Mouse (Mus musculus) lung, embryonic 14.5 days (tissue): ENCODE measurements around the gene Slc44a2. TPM values are rescaled to one million over a fixed set of nuclear protein-coding genes. Genes with fewer than 3 reads are reported as not detected.

Experiments
- ATAC-seq: fragments of 200-750 bp; cut with Nextera tagmentation; 2 replicates; pipeline ENCODE4 v1.8.0; 2017; ENCODE audit warnings: mild to moderate bottlenecking, moderate TSS enrichment, moderate library complexity; ENCODE audit not compliant: insufficient read depth
- DNase-seq: peaks from one replicate; pipeline ENCODE4 v3.0.0-alpha.2; 2015
- H3K27ac ChIP-seq: fragments of 300-500 bp; sonication (generic); 2 replicates; pipeline ENCODE4 v1.5.1; 2014; ENCODE audit warnings: low read depth, mild to moderate bottlenecking, moderate library complexity
- H3K27me3 ChIP-seq: fragments of 300-500 bp; sonication (generic); 2 replicates; pipeline ENCODE4 v1.6.1; 2014; ENCODE audit warnings: low read length, control low read depth; ENCODE audit not compliant: insufficient read depth
- H3K36me3 ChIP-seq: fragments of 300-500 bp; sonication (generic); 2 replicates; pipeline ENCODE4 v1.6.1; 2014; ENCODE audit warnings: control low read depth; ENCODE audit not compliant: insufficient read depth
- H3K4me1 ChIP-seq: fragments of 300-500 bp; sonication (generic); 2 replicates; pipeline ENCODE4 v1.6.1; 2014; ENCODE audit warnings: antibody characterized with exemption, control low read depth; ENCODE audit not compliant: insufficient read depth
- H3K4me2 ChIP-seq: fragments of 300-500 bp; sonication (generic); 2 replicates; pipeline ENCODE4 v1.6.1; 2014; ENCODE audit warnings: mild to moderate bottlenecking
- H3K4me3 ChIP-seq: fragments of 300-500 bp; sonication (generic); 2 replicates; pipeline ENCODE4 v1.5.1; 2014; ENCODE audit warnings: low read depth, low read length
- H3K9ac ChIP-seq: fragments of 300-500 bp; sonication (generic); 2 replicates; pipeline ENCODE4 v1.6.1; 2014
- H3K9me3 ChIP-seq: fragments of 300-500 bp; sonication (generic); 2 replicates; pipeline ENCODE4 v1.6.1; 2016; ENCODE audit warnings: low read depth, low read length, control low read depth
- CTCF ChIP-seq: IDR thresholded peaks from 2 replicates; pipeline ENCODE4 v1.5.1; 2016; ENCODE audit warnings: antibody characterized with exemption, low read depth
- WGBS: fragments of 180-500 bp; shearing (Covaris S2); extraction: QIAGEN DNeasy Blood & Tissue Kit; methylation state at CpG from one replicate; pipeline ENCODE4 v1.1.7; 2014; 5-methylcytosine and 5-hydroxymethylcytosine counted together
- polyA plus RNA-seq: library from polyadenylated mRNA; unstranded; fragments of >200 nt; fragmentation: Nextera tagmentation; extraction: Ambion mirVana; gene quantifications from 2 replicates; pipeline ENCODE4 v1.2.1, GENCODE M21; 2014

Slc44a2 gene
- polyA plus RNA-seq, 1 experiment from 2014 or later: 122 TPM

DNA sequence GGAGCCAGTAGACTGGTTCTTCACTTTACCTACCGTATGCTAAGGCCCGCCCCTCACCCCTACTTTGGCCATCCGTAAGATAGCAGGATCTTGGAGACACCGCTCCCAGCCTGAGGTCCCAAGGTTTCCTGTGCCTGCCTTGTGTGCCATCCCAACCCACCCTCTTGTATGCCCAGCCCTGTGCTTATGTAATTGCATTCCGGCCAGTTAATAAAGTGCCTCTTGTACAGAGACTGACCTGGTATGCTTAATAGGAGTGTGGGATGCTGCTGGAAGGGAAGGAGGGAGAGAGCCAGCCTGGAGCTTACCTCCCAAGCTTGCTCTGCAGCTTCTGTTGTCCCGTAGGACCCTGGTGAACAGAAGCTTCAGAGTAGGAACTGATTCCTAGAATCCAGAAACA is 34.3 kb downstream of the Slc44a2 start:
- ATAC-seq (no peak), DNase-seq (no peak)
- Histone ChIP-seq H3K4me3 (no peak overlapping the region), H3K9me3 (no peaks in the 10 kb centered on the region), H3K27me3 (no peaks in the 10 kb centered on the region), H3K9ac (no peak overlapping the region), H3K4me2 (no peak overlapping the region), H3K4me1 (no peaks in the 10 kb centered on the region), H3K27ac (no peak overlapping the region), H3K36me3 (peaks cover 53% of the 10 kb centered on the region)
- no peak for TF ChIP-seq CTCF
- WGBS: 66% methylated on average over 6 of the region's 6 CpGs

DNA sequence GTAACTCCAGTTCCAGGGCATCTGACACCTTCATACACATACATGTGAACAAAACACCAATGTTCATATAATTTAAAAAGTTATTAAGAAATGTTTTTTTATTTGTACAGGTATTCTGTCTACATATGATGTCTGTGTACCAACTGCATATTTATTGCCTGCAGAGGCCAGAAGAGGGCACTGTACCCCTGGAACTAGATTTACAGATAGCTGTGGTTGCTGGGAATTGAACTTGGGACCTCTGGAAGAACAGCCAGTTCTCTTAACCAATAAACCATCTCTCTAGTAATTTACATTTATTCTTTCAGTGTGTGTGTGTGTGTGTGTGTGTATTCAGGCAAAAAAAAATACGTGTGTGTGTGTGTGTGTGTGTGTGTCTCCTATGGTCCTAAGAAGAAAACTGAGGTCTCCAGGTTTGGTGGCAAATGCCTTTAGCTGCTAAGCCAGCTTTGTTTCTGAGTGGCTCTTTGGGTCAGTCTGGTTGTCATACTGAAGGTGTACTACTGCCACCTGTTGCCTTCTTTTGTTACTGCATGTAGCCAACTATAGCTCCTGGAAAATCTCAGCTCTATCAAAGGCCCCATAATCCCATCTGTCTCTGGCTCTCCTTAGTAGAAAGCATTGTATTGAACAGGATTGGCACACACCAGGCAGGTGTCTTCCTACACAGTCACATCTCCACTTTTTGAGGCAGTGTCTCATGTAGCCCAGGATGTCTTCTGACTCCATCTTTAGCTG is 36.7 kb downstream of the Slc44a2 start:
- TF ChIP-seq CTCF: peak; percentile 83
- Histone ChIP-seq H3K9ac (no peak overlapping the region), H3K4me2 (no peak overlapping the region), H3K4me1 (no peaks in the 10 kb centered on the region), H3K27ac (no peak overlapping the region), H3K27me3 (no peaks in the 10 kb centered on the region), H3K9me3 (no peaks in the 10 kb centered on the region), H3K36me3 (peaks cover 38% of the 10 kb centered on the region), H3K4me3 (no peak overlapping the region)
- 0% methylated on average over 1 of the region's 1 CpGs for WGBS
- DNase-seq (peak; percentile 93), ATAC-seq (peak; percentile 45)

GRCm38 (mm10) chr9:21366541-21367220 is 46.2 kb downstream of the Slc44a2 start:
- WGBS: 31% methylated on average over 14 of the region's 14 CpGs

GRCm38 (mm10) chr9:21367357-21368111 is 47.0 kb downstream of the Slc44a2 start, which contains the start of gene Ilf3:
Gene Ilf3, plus strand, starts transcription at chr9:21367871.
- TF ChIP-seq CTCF: no peak
- H3K9ac ChIP-seq: peak within 1 kb of the TSS; percentile 86
- ATAC-seq: peak; percentile 93

More at GRCm38 (mm10) chr9:21366541-21367220, 46.2 kb downstream of the Slc44a2 start:
- H3K4me1 ChIP-seq: peaks cover 5% of the 10 kb centered on the region; the same call in 1 of the 2 replicates
- H3K27me3 ChIP-seq: no peaks in the 10 kb centered on the region
- DNase-seq (peak; percentile 72), ATAC-seq (peak; percentile 14; the same call in 1 of the 2 replicates)
- H3K27ac ChIP-seq: peak overlapping the region; percentile 82
- H3K9me3 ChIP-seq: no peaks in the 10 kb centered on the region
- H3K4me2 ChIP-seq: peak overlapping the region; percentile 62
- peak overlapping the region; percentile 38 for H3K9ac ChIP-seq
- TF ChIP-seq CTCF: peak; percentile 75
- H3K36me3 ChIP-seq: peaks cover 5% of the 10 kb centered on the region; the same call in 1 of the 2 replicates
- H3K4me3 ChIP-seq: peak overlapping the region; percentile 85

GRCm38 (mm10) chr9:21368131-21368584 is 47.7 kb downstream of the Slc44a2 start:
- no peak for TF ChIP-seq CTCF
- H3K9ac ChIP-seq: peak overlapping the region; percentile 86
- no peaks in the 10 kb centered on the region for H3K9me3 ChIP-seq
- peak overlapping the region; percentile 89 for H3K27ac ChIP-seq
- DNase-seq (peak; percentile 85), ATAC-seq (peak; percentile 63)
- peaks cover 18% of the 10 kb centered on the region for H3K36me3 ChIP-seq
- WGBS: under 1% methylated on average over 38 of the region's 38 CpGs
- H3K27me3 ChIP-seq: no peaks in the 10 kb centered on the region
- H3K4me1 ChIP-seq: peaks cover 5% of the 10 kb centered on the region; the same call in 1 of the 2 replicates
- H3K4me3 ChIP-seq: peak overlapping the region; percentile 85
- peak overlapping the region; percentile 86 for H3K4me2 ChIP-seq

More at GRCm38 (mm10) chr9:21367357-21368111, 47.0 kb downstream of the Slc44a2 start, which contains the start of gene Ilf3:
- under 1% methylated on average over 61 of the region's 66 CpGs for WGBS
- Histone ChIP-seq H3K4me3 (peak within 1 kb of the TSS; percentile 85), H3K27me3 (no peaks in the 10 kb centered on the region), H3K4me2 (peak within 1 kb of the TSS; percentile 86), H3K27ac (peak within 1 kb of the TSS; percentile 89), H3K36me3 (peaks cover 12% of the 10 kb centered on the region; the same call in 1 of the 2 replicates), H3K4me1 (peaks cover 5% of the 10 kb centered on the region; the same call in 1 of the 2 replicates), H3K9me3 (no peaks in the 10 kb centered on the region)
- peak; percentile 100 for DNase-seq

- WGBS: 61% methylated on average over 11 of the region's 11 CpGs
- Histone ChIP-seq H3K27me3 (no peaks in the 10 kb centered on the region), H3K9me3 (no peaks in the 10 kb centered on the region), H3K4me3 (peak overlapping the region; percentile 85), H3K4me2 (peak overlapping the region; percentile 86), H3K27ac (no peak overlapping the region), H3K36me3 (peaks cover 23% of the 10 kb centered on the region), H3K9ac (peak overlapping the region; percentile 86), H3K4me1 (peaks cover 5% of the 10 kb centered on the region; the same call in 1 of the 2 replicates)
- DNase-seq (no peak), ATAC-seq (no peak)
- TF ChIP-seq CTCF: no peak
Measured at GRCm38 (mm10) chr9:21369080-21369479, 48.6 kb downstream of the Slc44a2 start.
